Mouse (Mus musculus) spleen, adult 2 months (tissue): Measurements from ENCODE around the gene Eno2.

Experiments used
- CTCF ChIP-seq: fragments of 200-500 bp; IDR thresholded peaks from 2 replicates; pipeline ENCODE4 v1.5.1; 2011; ENCODE audit warnings: mild to moderate bottlenecking, inconsistent platforms; ENCODE audit not compliant: insufficient read depth, insufficient read length, insufficient replicate concordance; ENCODE audit errors: extremely low read depth
- POLR2A ChIP-seq: fragments of 200-500 bp; IDR thresholded peaks from 2 replicates; pipeline ENCODE4 v1.6.1; 2011; ENCODE audit warnings: low read depth, low read length, inconsistent platforms

- TF ChIP-seq POLR2A: no peak
- no peak for TF ChIP-seq CTCF
Measured at GRCm38 (mm10) chr6:124770013-124770412, 540 bp upstream of the Eno2 start.
